Mouse (Mus musculus) midbrain, postnatal 0 days (tissue): ENCODE data around the gene Ggct. TPM values are rescaled to one million over a fixed set of nuclear protein-coding genes. Genes with fewer than 3 reads are reported as not detected.

Source experiments
- ATAC-seq: fragments of 200-750 bp; cut with Nextera tagmentation; 2 replicates; pipeline ENCODE4 v1.8.0; 2017; ENCODE audit warnings: moderate number of reproducible peaks, mild to moderate bottlenecking, moderate TSS enrichment, moderate library complexity; ENCODE audit not compliant: low FRiP score
- DNase-seq: peaks from one replicate; pipeline ENCODE4 v3.0.0-alpha.2; 2015; ENCODE audit warnings: low spot score
- H3K27ac ChIP-seq: fragments of 300-500 bp; sonication (generic); 2 replicates; pipeline ENCODE4 v1.5.1; 2014; ENCODE audit warnings: low read depth, mild to moderate bottlenecking, low read length, mixed read lengths
- H3K27me3 ChIP-seq: fragments of 300-500 bp; sonication (generic); 2 replicates; pipeline ENCODE4 v1.6.1; 2014; ENCODE audit warnings: low read length, control low read depth, mixed read lengths; ENCODE audit not compliant: insufficient read depth
- H3K36me3 ChIP-seq: fragments of 300-500 bp; sonication (generic); 2 replicates; pipeline ENCODE4 v1.6.1; 2014; ENCODE audit warnings: low read length, control low read depth, mixed read lengths; ENCODE audit not compliant: insufficient read depth
- H3K4me1 ChIP-seq: fragments of 300-500 bp; sonication (generic); 2 replicates; pipeline ENCODE4 v1.6.1; 2014; ENCODE audit warnings: mild to moderate bottlenecking, control low read depth, antibody characterized with exemption, low read length, mixed read lengths; ENCODE audit not compliant: insufficient read depth
- H3K4me2 ChIP-seq: fragments of 300-500 bp; sonication (generic); 2 replicates; pipeline ENCODE4 v1.6.1; 2014; ENCODE audit warnings: low read depth, mild to moderate bottlenecking, low read length, mixed read lengths; ENCODE audit not compliant: poor library complexity, severe bottlenecking
- H3K4me3 ChIP-seq: fragments of 300-500 bp; sonication (generic); 2 replicates; pipeline ENCODE4 v1.5.1; 2014; ENCODE audit warnings: low read depth, mild to moderate bottlenecking, low read length, moderate library complexity
- H3K9ac ChIP-seq: fragments of 300-500 bp; sonication (generic); replicated peaks from 2 replicates; pipeline ENCODE4 v1.6.1; 2014; ENCODE audit warnings: mild to moderate bottlenecking, low read length, moderate library complexity, mixed read lengths; ENCODE audit not compliant: poor library complexity, severe bottlenecking
- H3K9me3 ChIP-seq: fragments of 300-500 bp; sonication (generic); 2 replicates; pipeline ENCODE4 v1.6.1; 2016; ENCODE audit warnings: low read length, control low read depth
- CTCF ChIP-seq: IDR thresholded peaks from 2 replicates; pipeline ENCODE4 v1.5.1; 2016; ENCODE audit warnings: antibody characterized with exemption, mild to moderate bottlenecking
- WGBS: fragments of 180-500 bp; shearing (Covaris S2); extraction: QIAGEN DNeasy Blood & Tissue Kit; methylation state at CpG from one replicate; pipeline ENCODE4 v1.1.7; 2014; 5-methylcytosine and 5-hydroxymethylcytosine counted together
- polyA plus RNA-seq: library from polyadenylated mRNA; unstranded; fragments of >200 nt; fragmentation: Nextera tagmentation; extraction: Ambion mirVana; gene quantifications from 2 replicates; pipeline ENCODE4 v1.2.1, GENCODE M21; 2015
- total RNA-seq: library from RNA; depleted of rRNA; stranded (reverse); fragments of >200 nt; gene quantifications from 2 replicates; pipeline ENCODE4 v1.2.3, GENCODE M21; 2014

The Ggct gene
- total and polyA plus RNA-seq, 2 experiments from 2014 or later, result 1.8 to 15.8 TPM

GRCm38 (mm10) chr6:55036731-55037130 is 44.0 kb upstream of the Ggct start:
- ATAC-seq (no peak), DNase-seq (no peak)
- Histone ChIP-seq H3K9me3 (no peaks in the 10 kb centered on the region), H3K4me1 (no peaks in the 10 kb centered on the region), H3K27me3 (no peaks in the 10 kb centered on the region), H3K36me3 (no peaks in the 10 kb centered on the region), H3K27ac (no peak overlapping the region), H3K4me2 (no peak overlapping the region; the same call in 1 of the 2 replicates), H3K4me3 (no peak overlapping the region), H3K9ac (no peak overlapping the region)
- 93% methylated on average over 4 of the region's 4 CpGs for WGBS
- TF ChIP-seq CTCF, result no peak

GRCm38 (mm10) chr6:55027642-55028041 is 34.9 kb upstream of the Ggct start:
- WGBS, result 72% methylated on average over 2 of the region's 2 CpGs

DNA sequence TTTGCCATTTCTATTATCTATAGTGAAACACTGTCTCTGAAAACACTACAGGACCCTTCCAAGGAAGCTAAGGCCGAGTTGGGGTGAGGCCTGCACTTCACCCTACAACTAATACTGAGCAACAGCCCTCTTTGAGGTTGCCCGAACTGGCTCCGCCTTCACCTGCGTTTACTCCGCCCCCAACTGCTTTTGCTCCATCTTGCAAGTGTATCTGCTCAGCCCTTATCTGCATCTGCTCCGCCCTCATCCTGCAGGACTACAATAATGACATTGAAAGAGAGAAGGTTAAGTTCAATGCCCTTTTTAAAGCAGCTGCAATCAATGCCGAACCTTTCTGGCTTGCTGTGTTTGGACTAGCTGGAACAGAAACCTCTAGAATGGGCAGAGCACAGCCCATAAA is 29.1 kb upstream of the Ggct start:
- no peak overlapping the region for H3K27ac ChIP-seq
- no peak for DNase-seq
- H3K27me3 ChIP-seq, result no peaks in the 10 kb centered on the region
- no peak for ATAC-seq
- H3K4me3 ChIP-seq, result no peak overlapping the region
- 83% methylated on average over 7 of the region's 7 CpGs for WGBS
- H3K36me3 ChIP-seq, result no peaks in the 10 kb centered on the region
- H3K4me2 ChIP-seq, result no peak overlapping the region
- H3K9me3 ChIP-seq, result no peaks in the 10 kb centered on the region
- no peak overlapping the region for H3K9ac ChIP-seq
- no peaks in the 10 kb centered on the region for H3K4me1 ChIP-seq
- TF ChIP-seq CTCF, result no peak

More at GRCm38 (mm10) chr6:55027642-55028041, 34.9 kb upstream of the Ggct start:
- peak; percentile 35 for DNase-seq
- Histone ChIP-seq H3K4me2 (no peak overlapping the region), H3K4me3 (no peak overlapping the region), H3K27me3 (no peaks in the 10 kb centered on the region), H3K9me3 (no peaks in the 10 kb centered on the region), H3K36me3 (no peaks in the 10 kb centered on the region), H3K9ac (no peak overlapping the region), H3K4me1 (no peaks in the 10 kb centered on the region), H3K27ac (no peak overlapping the region)
- no peak for TF ChIP-seq CTCF
- ATAC-seq, result no peak

DNA sequence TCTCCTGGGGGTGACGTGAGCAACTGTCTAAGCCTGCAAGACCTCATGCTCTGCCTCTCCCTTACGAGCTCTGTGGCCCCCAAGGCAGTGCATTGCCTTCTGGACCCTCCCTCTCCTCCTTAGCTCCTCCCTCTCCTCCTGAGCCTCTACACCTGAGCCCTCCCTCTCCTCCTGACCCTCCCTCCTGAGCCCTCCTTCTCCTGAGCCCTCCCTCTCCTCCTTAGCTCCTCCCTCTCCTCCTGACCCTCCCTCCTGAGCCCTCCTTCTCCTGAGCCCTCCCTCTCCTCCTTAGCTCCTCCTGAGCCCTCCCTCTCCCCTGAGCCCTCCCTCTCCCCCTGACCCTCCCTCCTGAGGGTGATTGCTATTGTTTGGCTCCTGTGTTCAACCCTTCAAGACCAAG is 25.7 kb upstream of the Ggct start:
- no peaks in the 10 kb centered on the region for H3K36me3 ChIP-seq
- H3K9me3 ChIP-seq, result no peaks in the 10 kb centered on the region
- 85% methylated on average over 2 of the region's 2 CpGs for WGBS
- ATAC-seq (no peak), DNase-seq (no peak)
- no peak overlapping the region for H3K9ac ChIP-seq
- H3K27me3 ChIP-seq, result no peaks in the 10 kb centered on the region
- no peaks in the 10 kb centered on the region for H3K4me1 ChIP-seq
- H3K4me2 ChIP-seq, result no peak overlapping the region
- no peak overlapping the region for H3K4me3 ChIP-seq
- H3K27ac ChIP-seq, result no peak overlapping the region
- no peak for TF ChIP-seq CTCF

- Histone ChIP-seq H3K9me3 (no peaks in the 10 kb centered on the region), H3K36me3 (no peaks in the 10 kb centered on the region), H3K4me3 (no peak overlapping the region), H3K27me3 (no peaks in the 10 kb centered on the region), H3K4me2 (peak overlapping the region; percentile 15; the same call in 1 of the 2 replicates), H3K9ac (no peak overlapping the region), H3K4me1 (no peaks in the 10 kb centered on the region), H3K27ac (no peak overlapping the region)
- peak; percentile 92 for DNase-seq
- ATAC-seq, result peak; percentile 77
- peak; percentile 99 for TF ChIP-seq CTCF
- 24% methylated on average over 15 of the region's 15 CpGs for WGBS
Observed at GRCm38 (mm10) chr6:55016710-55017583, 24.2 kb upstream of the Ggct start.

DNA sequence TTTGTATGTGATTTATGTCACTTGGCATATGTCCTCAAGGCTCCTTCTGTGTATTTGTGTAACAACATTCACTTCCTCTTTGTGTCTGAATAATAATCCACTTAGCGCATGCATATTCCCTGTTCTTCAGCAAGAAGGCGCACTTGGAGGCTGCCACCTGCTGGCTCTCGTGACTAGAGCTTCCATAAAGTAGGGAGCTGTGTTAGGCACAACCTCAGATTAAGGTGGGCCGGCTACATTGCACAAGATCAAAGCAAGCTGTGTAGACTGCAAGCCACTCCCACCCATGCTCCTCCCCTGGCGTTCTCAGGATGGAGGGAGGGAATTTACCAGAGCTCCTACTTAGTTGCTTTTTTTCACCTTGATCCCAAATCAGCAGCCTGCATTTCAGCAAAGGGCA is 23.5 kb upstream of the Ggct start:
- no peak overlapping the region for H3K27ac ChIP-seq
- H3K4me2 ChIP-seq, result no peak overlapping the region
- H3K27me3 ChIP-seq, result no peaks in the 10 kb centered on the region
- H3K9ac ChIP-seq, result no peak overlapping the region
- ATAC-seq (peak; percentile 63; the same call in 1 of the 2 replicates), DNase-seq (peak; percentile 65)
- no peaks in the 10 kb centered on the region for H3K4me1 ChIP-seq
- H3K9me3 ChIP-seq, result no peaks in the 10 kb centered on the region
- TF ChIP-seq CTCF, result peak; percentile 88
- H3K36me3 ChIP-seq, result no peaks in the 10 kb centered on the region
- 16% methylated on average over 5 of the region's 5 CpGs for WGBS
- H3K4me3 ChIP-seq, result no peak overlapping the region
